Mouse (Mus musculus): ENCODE results near the gene Kdm1a.

Gene Kdm1a

GRCm38 (mm10) chr4:136601476-136601875, 1.0 kb downstream of the Kdm1a start:
- DNase-seq, result peak; percentile 74

GRCm38 (mm10) chr4:136600536-136600935, 2.0 kb downstream of the Kdm1a start:
- no peak for DNase-seq

- no peak for DNase-seq
These were observed 2.7 kb downstream of the Kdm1a start for GRCm38 (mm10) chr4:136599869-136600268.

GRCm38 (mm10) chr4:136598268-136598876, 4.2 kb downstream of the Kdm1a start:
- no peak for DNase-seq

DNA sequence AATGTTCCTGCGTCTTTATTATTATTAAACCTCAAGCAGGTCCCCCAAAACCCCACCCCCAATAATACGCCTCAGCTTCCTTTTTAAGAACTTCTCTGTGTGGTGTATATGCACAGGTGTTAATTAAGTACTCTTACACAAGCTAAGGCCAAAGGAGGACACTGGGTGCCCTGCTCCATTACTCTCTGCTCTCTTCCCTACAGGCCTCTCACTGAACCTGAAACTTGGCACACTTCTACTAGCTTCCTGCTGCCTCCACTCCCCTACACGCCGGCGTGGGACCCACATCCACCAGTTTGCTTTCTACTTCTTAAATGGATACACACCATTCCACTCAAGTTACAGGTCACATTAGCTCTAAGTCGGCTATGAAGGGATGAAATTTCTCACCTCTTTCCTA, 7.3 kb downstream of the Kdm1a start:
- DNase-seq, result no peak

- no peak for DNase-seq
These were observed 8.5 kb downstream of the Kdm1a start for GRCm38 (mm10) chr4:136594006-136594405.

GRCm38 (mm10) chr4:136592111-136592510, 10.4 kb downstream of the Kdm1a start:
- no peak for DNase-seq

DNA sequence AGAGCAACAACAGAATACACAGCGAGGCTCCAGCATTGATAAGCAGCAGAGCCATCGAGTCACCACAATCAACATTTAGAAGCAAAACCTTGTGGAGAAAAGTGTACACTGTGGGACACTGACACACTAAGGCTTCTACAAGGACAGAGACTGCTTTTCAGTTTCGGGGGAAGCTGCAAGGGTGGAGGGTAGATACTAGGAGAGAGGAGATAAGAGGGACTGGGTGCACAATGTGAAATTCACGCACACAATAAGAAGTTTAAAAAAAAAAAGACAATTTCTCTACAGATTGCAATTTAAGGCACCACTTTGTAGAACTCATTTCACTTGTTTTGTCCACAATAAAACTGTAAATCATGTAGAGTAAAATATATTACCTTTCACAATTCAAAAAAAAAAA, 14.5 kb downstream of the Kdm1a start:
- no peak for DNase-seq

GRCm38 (mm10) chr4:136587221-136587827, 15.2 kb downstream of the Kdm1a start:
- no peak for DNase-seq

GRCm38 (mm10) chr4:136581885-136582284, 20.6 kb downstream of the Kdm1a start:
- no peak for DNase-seq

GRCm38 (mm10) chr4:136569998-136570397, 32.5 kb downstream of the Kdm1a start:
- DNase-seq, result no peak

- no peak for DNase-seq
These were observed 33.9 kb downstream of the Kdm1a start for GRCm38 (mm10) chr4:136568629-136569028.

- DNase-seq, result no peak
These were observed 39.8 kb downstream of the Kdm1a start for GRCm38 (mm10) chr4:136562755-136563154.

DNA sequence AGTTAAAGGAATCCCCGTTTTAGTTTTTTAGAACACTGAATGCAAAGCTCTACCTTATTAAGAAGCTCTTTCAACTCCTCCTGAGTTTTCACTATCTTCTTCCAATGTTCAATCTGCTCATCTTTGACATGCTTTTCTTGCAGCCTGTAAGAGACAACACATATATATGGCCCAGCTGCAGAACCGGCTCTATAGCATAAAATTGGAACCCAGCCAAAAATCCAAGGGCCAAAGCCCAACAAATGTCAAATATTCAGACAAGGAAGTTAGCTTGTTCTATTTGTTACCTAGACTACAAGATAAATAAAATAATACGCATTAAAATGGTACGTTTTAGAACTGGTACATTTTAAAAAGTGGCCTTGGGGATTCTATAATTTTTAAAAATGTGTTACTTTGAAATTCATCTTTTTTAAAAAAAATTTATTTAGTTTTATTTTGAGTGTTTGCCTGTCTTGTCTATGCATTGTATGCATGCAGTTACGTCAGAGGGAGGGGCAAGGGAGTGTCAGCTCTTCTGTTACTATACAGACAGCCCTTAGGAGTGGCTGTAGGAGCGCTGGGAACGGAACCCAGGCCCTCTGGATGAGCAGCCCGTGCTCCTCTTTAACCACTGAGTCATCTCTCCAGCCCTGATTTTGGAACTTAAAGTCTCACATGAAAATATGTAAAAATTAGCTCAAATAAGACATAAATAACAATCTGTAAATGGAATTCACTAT, 42.1 kb downstream of the Kdm1a start:
- no peak for DNase-seq

GRCm38 (mm10) chr4:136559690-136560089, 42.8 kb downstream of the Kdm1a start:
- DNase-seq, result no peak

- DNase-seq, result no peak
These were observed 44.9 kb downstream of the Kdm1a start for GRCm38 (mm10) chr4:136557638-136558037.

DNA sequence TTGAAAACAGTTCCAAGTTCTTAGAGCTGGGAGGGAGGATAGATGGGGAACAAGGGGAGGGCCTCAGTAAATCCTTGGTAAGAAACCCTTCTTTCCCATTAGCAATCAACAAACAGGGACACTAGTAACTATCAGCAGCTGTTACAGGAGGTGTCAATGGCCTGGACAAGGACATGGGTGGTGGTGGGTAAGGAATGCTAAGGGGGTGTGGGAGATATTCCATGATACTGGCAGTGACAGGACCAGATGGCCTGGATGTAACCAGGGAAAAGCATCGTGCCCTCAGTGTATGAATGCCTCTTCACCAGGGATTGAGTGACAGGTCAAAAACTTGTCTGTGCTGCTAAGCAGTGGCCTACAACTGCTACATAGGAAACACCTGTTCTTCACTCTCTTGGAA, 49.4 kb downstream of the Kdm1a start:
- no peak for DNase-seq

GRCm38 (mm10) chr4:136548381-136548801, 54.1 kb downstream of the Kdm1a start:
- peak; percentile 50 for DNase-seq

DNA sequence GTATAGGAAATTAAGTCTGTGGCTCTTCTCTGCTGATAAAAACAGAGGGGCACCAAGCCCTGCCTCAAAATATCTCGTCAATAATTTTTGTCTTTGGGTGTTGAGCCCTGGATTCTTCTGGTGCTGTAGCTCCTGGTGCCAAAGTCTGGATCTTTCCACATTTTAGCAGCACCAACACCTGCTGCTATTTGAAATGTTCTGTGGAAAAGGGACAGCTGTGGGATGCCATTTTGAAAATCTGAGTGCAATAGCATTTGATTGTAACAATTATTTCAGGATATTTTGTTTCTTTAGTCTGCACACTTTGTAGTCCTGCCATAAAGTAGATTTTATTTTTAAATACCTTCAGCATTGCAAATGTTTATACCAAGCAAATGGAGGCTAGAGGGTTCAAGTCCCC, 54.8 kb downstream of the Kdm1a start:
- DNase-seq, result no peak

DNA sequence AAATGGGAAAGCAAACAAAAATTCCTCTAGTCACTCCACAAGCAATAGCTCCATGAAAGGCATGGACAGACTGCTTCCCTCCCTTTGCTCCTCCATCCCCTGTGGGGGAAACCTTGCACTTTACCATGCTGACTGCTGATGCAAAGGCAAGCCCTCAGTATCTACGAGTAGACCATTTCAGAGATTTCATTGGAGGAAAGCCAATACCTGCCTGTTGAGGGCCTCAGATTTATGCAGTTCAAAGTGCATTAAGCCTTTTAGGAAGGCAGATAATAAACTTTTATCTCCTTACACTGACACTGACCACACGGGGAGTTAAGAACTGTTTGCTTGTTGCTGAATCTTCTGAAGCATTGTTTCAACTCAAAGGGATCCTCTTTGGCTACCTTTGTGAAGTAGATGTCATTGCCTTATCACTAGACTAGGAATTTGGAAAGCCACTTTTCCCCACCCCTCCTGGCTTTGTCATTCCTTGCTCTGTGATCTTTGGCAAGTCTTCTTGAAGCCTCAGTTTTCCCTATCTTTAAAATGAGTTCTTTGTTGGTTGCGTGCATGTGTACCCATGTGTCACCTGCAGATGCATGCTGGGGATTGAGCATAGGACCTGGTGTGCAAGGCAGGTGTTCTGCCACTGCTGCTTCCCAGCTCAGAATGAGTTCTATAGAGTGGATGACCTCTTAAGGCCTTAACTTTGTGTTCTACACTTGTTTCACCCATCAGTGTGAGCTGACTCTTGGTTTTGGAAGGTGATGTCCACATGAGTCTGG, 56.1 kb downstream of the Kdm1a start:
- no peak for DNase-seq

GRCm38 (mm10) chr4:136545151-136545550, 57.4 kb downstream of the Kdm1a start:
- DNase-seq, result no peak

GRCm38 (mm10) chr4:136526412-136526811, 76.1 kb downstream of the Kdm1a start:
- peak; percentile 78 for DNase-seq

DNA sequence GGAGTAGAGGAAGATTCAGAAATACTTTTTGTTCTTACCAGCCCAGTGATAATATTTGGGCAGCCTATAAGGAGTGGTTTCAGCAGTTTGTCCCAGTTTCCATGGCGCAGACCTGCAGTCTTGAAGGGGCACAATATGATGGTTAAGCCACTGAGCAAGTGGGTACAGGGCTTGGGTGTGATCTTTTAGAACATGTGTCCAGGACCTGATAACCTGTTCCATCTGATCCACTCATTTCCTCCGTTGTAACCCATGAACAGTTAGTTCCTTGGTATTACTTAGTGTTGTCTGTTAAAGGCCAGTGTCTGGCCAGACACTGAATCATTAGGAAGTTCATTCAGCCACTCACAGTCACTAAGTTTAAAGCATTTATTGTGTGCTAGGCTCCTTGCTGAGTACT, 78.2 kb downstream of the Kdm1a start:
- no peak for DNase-seq

DNA sequence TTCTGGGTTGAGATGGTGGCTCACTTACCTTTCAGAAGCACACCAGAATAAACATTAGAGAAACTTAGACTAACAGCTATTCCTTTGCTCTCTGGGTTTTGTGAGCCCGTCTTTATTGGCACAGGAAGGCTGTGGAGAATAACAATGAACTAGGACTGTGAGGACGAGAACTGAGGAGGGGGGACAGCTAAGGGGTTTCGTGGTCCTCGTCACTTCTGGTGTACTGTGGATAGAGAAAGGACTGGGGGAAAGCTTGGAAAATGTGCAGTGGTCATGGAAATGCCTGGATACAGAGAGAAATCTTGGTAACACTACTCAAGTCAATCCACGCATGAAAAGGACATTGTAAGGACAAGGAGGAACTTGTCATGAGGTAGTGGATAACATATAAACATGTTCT, 80.6 kb downstream of the Kdm1a start:
- no peak for DNase-seq

All from right cerebral cortex, postnatal 4 days (tissue).